Mouse (Mus musculus) ZHBTc4 (cell line): ENCODE results near the gene L3mbtl2.
A peak's percentile ranks its signal among the peaks of the same experiment; 100 is the strongest.
"Not testable (repeated sequence)": the region's sequence is repeated elsewhere in the genome, so short reads cannot be mapped to it uniquely, and the experiment has no call there.

ENCODE experiments used
- DNase-seq: peaks from one replicate; pipeline ENCODE4 v3.0.0-alpha.2; 2011; ENCODE audit warnings: low read depth, low spot score

Gene L3mbtl2

DNA sequence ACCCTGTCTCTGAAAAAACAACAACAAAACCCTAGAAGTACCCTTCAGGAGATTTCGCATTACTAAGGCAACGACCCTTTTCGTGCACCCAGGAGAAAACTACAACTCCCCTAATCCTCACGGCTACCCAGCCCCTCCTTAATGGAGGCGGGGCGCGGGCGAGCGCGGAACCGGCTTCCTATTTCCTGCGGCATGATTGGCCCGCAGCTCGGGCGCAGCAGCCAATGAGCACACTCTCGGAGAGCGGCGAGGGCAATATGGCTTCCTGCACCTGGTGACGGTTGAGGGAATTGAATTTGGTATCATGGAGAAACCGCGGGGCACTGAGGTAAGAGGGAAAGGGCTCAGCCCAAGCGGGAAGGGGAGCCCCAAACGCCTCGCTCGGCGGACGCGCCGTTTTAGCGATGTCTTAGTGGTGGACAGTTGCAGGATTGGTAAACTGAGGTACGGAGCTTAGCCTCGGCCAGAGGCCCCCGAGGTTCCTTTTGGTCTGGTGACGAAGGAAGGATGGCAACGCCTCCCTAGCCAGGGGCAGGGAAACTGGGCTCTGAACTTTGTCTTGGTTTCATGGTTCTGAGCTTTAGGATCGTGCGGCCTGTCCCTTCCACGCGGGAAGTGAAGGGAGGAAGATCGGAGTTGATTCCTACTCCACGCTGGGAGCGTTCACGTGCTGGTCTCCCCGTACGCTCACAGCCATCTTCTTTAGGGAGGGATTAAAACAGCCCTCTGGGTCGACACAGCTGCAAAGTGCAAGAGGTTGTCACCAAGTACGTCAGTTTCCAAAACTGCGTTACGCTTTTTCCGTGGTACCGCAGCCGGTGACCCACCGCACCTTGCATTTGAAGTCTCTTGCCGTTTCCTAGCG is at the start of gene L3mbtl2:
Gene L3mbtl2 (plus strand): TSS at position 193 of the 865 bp plus-strand sequence.
- peak; percentile 97 for DNase-seq

DNA sequence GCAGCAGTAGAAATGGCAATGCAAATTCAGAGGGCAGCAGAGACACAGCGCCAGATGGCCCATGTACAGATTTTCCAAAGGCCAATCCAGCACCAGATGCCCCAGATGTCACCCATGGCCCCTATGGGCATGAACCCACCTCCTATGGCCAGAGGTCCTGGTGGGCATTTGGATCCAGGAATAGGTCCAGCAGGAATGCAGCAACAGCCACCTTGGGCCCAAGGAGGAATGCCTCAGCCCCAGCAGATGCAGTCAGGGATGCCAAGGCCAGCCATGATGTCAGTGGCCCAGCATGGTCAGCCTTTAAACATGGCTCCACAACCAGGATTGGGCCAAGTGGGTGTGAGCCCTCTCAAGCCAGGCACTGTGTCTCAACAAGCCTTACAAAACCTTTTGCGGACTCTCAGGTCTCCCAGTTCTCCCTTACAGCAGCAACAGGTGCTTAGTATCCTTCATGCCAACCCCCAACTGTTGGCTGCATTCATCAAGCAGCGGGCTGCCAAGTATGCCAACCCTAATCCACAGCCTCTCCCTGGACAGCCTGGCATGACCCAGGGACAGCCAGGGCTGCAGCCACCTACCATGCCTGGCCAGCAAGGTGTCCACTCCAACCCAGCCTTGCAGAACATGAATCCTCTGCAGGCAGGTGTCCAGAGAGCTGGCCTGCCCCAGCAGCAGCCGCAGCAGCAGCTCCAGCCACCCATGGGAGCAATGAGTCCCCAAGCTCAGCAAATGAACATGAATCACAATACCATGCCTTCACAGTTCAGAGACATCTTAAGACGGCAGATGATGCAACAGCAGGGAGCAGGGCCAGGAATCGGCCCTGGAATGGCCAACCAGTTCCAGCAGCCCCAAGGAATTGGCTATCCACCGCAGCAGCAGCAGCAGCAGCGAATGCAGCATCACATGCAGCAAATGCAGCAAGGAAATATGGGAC is 13.9 kb upstream of the L3mbtl2 start:
- DNase-seq = no peak

DNA sequence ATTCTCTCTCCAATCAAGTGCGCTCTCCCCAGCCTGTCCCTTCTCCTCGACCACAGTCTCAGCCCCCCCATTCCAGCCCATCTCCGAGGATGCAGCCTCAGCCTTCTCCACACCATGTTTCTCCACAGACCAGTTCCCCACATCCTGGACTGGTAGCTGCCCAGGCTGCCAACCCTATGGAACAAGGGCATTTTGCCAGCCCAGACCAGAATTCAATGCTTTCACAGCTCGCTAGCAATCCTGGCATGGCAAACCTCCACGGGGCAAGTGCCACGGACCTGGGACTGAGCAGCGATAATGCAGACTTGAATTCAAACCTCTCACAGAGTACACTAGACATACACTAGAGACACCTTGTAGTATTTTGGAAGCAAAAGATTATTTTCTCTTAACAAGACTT is 13.1 kb upstream of the L3mbtl2 start:
- DNase-seq = no peak

DNA sequence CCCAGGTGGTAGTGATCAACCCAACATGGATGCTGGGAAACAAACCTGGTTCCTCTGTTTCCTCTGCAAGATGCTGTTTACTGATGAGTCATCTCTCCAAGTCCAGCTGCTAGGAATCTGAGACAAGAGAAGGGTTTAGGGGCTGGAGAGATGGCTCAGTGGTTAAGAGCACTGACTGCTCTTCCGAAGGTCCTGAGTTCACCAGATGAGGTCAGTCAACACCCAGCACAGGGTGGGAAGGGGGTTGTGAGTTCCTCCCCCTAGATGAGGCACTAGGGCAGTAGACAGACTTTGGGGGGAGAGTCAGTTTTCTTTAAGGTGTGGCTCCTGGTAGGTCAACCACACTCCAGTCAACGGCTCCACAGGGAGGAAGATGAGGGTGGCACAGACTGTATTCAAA is 2.0 kb upstream of the L3mbtl2 start:
- DNase-seq = peak; percentile 19

DNA sequence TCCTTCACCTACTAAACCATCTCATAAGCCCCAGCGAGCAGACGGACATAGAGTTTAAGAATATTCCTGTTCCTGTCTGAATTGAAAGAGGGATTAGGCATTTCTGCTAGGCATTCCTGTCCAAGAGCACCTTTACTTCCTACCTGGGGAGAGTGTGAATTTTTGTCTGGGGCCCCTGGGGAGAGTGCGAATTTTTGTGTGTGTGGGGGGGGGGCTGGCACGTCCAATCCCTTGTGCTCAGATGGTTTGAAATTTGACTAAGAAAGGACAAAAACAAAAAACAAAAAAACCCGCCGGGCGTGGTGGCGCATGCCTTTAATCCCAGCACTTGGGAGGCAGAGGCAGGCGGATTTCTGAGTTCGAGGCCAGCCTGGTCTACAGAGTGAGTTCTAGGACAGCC is 408 bp upstream of the L3mbtl2 start:
- peak; percentile 84 for DNase-seq

DNA sequence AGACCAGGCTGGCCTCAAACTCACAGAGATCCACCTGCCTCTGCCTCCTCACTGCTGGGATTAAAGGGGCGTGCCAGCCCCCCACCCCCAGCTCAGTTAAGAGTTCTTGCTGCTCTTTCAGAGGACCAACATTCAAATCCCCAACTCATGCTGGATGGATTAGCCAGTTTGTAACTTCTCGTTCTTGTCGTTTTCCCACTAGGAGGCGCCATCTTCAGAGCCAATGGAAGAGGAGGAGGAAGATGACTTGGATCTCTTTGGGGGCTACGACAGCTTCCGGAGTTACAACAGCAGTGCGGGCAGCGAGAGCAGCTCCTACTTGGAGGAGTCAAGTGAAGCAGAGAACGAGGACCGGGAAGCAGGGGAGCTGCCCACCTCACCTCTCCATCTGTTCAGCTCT is 3.3 kb downstream of the L3mbtl2 start:
- peak; percentile 74 for DNase-seq

DNA sequence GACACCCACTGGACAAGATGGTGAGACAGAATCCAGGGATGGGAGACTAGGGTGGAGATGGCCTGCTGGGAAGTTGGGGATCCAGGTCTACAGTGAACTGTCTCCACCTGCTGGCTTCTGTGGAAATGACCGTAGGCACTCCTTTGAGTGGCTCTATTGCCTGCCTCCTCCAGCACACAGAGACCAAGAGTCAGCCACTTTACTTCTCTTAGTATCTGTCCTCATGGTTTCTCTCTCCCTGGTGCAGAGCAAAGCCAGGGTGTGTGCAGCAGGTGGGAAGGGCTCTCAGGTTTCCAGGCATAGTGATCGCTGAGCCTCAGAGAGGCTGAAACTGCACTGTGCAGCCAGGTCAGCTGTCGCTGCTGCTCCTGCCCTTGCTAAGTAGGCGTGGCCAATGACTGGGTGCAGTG is 6.5 kb downstream of the L3mbtl2 start:
- DNase-seq = peak; percentile 82

DNA sequence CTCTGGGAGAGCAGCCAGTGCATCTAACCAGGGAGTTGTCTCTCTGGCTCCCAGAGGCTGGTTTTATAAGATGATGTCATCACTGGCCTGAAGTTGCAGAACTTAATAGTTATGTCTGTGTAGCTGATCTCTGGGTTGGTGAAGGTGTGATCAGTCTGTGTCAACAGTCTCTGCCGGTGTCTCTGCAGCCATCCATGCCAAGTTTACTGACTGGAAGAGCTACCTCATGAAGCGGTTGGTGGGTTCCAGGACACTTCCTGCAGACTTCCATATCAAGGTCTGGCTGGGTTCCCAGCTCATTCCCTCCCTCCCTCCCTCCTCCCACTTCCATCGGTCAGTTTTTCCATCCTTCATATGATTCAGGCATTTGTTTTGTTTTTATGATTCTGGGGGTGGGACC is 12.9 kb downstream of the L3mbtl2 start:
- no peak for DNase-seq

DNA sequence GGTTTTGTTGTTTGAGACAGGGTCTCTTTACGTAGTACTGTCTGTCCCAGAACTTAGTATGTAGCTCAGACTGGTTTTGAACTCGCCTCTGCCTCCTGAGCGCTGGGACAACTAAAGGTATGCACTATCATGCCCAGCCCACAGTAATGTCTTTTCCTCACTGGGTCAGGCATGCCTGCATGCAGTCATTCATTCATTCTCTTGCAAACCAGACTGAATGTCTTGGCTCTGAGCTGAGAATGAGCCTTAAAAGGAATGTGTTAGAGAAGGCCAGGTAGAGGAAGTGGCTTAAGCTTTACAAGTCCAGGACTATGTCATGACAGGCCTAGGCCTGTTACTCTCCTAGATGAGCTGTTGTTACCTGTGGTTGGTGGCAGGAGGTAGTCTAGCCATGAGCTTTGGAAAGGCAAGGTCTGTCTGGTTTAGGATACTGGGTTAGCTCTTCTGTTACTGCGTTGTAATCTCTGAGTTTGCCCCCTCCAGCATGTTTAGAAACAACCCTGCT is 16.7 kb downstream of the L3mbtl2 start:
- peak; percentile 50 for DNase-seq

DNA sequence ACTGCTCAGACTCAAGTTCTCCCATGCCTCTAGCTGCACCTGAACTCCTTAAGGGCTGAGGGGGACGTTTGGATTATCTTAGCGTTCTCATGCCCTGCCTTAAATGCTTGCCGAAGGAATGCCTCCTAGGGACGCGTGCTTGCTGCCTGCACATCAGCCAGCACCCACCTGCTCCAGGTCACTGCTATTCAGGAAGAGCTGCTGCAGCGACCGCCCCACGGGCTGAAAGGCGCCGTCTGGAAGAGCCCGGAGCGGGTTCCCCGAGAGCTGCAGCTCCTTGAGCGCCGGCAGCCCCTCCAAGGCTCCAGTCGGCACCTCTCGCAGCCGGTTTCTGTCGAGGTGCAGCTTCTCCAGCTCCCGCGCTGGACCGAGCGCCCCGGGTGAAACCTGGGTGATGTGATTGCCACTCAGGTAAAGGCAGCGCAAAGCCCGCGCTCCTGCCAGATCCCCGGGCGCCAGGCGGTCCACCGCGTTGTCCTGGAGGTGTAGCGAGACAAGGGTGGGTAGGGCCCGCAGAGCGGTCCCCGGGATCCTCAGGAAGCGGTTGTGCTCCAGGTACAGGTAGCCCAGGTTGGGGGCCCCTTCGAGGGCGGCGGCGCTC is 29.8 kb downstream of the L3mbtl2 start:
- DNase-seq = peak; percentile 63

DNA sequence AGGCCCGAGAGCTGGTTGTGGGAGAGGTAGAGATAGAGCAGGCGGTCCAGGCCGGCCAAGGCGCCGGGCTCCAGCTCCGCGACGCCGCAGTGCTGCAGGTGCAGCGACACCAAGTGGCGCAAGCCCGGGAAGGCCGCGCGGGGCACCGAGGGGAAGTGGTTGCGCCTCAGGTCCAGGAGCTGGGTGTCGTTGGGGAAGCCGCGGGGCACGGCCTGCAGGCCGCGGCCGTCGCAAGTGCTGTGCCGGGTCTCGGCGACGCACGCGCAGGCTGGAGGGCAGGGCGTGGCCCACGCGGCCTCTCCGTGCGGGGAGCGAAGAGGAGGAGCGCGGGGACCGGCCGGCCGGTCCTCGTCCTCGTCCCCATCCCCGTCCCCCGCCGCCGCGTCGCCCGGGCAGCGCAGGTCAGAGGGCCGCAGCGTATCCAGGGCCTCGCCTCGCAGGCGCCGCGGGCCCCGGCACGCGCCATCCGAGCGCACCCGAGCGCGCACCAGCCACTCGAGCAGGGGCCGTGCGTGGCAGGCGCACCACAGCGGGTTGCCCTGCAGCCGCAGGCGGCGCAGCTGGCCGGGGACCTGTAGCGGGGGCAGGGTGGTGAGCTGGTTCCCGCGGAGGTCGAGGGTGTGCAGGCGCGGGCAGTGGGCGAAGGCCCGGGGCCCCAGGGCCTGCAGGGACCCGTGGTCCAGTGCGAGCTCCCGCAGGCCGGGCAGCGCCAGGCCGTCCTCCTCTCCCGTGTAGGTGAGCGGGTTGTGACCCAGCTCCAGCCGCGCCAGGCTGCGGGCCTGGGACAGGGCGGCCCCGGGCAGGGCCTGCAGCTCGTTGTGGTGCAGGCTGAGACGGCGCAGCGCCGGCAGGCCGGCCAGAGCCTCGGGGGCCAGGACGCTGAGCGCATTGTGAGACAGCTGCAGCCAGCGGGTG is 30.5 kb downstream of the L3mbtl2 start:
- peak; percentile 93 for DNase-seq

DNA sequence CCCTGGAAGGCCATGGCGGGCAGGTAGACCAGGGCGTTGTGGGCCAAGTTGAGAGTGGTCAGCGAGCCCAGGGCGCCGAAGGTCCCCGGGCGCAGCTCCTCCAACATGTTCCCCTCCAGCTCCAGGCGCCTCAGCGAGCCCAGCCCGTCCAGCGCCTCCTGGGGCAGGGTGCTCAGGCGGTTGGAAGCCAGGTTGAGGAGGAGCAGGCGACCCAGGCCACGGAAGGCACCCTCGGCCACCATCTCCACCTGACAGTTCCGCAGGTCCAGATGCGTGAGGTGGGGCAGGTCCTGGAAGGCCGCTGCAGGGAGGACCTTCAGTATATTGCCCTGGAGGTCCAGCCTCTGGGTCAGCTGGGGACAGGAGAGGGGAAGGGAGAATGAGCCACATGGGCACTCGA is 31.2 kb downstream of the L3mbtl2 start:
- DNase-seq = no peak

DNA sequence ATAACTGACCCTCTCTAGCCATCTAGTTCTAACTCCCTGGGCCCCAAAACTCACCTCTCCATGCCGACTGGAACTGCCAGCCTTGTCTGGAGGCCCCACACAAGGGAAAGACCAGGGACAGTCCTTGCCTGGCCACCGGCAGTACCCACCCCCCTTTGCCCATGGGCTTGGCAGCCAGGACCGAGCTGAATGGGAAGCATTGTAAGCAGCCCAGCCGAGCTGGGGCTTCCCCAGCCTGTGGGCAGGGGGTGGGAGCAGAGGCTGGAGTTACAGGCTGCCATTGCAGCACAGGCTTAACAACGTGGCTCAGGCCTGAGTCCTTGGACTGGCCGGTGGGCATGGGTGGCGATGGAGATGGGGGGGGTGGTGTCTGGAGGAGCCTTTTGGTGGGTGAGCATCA is 33.5 kb downstream of the L3mbtl2 start, which contains the start of gene Chadl:
Gene Chadl (minus strand): TSS at position 113 of the 400 bp plus-strand sequence.
- no peak for DNase-seq

DNA sequence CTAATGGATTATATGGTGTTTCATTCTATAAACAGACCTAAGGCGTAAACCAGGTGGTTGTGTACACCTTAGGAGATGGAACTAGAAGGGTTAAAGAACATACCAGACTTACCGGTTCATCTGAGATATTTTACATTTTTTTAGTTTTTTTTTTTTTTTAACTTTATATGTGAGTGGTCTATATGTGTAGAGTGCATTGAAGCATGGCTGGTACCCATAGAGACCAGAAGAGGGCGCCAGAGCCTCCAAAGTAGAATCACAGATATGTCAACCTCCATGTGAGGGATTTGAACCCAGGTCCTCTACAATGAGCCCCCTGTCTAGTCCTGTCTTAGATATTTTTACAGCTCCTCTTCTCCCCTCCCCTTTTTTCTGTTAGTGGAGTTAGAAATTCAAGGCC is 34.2 kb downstream of the L3mbtl2 start:
- DNase-seq = peak; percentile 83

DNA sequence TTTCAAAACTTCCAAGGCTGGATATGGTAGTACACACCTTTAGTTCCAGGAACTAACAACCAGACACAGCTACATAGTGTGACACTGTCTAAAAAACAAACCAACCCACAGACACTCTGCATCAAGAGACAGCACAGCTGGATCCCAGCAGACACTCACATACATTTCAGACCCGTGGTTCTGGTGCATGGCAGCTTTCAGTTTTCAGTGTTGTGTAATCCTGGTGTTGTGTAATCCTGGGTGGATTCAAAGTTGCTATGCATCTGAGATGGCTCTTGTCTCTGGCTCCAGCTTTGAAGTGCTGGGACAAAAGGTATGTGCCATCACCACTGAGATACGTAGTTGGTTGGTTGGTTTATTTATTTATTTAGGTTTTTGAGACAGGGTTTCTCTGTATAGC is 34.8 kb downstream of the L3mbtl2 start:
- DNase-seq = no peak

DNA sequence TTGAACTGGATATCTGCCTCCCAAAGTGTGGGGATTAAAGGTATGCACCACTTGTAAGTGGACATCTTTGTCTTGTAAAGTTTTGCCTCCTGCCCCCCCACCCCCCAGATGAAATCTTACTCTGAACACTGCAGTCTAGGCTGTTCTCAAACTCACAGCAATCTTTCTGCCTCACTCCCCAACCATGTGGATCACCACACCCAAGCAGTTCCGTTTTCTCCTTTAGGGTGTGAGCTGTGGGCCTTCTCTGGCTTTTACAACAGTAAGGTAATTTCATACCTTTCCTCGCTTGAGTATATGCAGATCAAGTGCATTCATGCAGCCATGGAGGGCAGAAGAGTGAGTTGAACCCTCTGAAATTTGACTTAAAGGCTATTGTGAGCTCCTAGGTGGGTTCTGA is 36.5 kb downstream of the L3mbtl2 start:
- peak; percentile 86 for DNase-seq

DNA sequence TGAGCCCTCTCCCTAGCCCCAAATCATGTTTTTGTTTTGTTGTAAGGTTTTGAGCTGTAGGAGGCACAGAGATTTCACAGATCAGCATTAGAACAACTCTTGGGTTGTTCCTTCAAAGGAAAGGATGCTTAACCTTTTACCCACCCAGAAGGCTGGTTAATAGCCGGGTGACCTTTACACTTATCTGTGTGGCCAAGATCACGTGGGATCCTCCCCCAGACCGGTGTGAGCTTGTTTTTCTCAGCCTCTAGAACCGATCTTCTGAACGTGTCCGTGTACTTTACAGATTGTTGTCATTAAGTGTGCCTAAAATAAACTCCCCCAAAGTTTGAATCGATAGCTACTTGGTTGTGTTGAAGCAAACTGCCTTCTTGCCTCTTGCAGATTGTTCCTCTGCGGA is 36.9 kb downstream of the L3mbtl2 start:
- peak; percentile 93 for DNase-seq

DNA sequence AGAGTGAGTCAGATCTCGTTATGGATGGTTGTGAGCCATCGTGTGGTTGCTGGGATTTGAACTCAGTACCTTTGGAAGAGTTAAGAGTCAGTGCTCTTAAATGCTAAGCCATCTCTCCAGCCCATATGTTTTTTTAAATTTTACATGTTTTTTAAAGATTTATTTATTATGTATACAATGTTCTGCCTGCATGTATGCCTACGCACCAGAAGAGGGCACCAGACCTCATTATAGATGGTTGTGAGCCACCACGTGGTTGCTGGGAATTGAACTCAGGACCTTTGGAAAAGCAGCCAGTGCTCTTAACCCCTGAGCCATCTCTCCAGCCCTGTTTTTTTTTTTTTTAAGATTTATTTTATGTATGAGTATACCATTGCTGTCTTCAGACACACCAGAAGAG is 37.7 kb downstream of the L3mbtl2 start:
- DNase-seq = not testable (repeated sequence)

DNA sequence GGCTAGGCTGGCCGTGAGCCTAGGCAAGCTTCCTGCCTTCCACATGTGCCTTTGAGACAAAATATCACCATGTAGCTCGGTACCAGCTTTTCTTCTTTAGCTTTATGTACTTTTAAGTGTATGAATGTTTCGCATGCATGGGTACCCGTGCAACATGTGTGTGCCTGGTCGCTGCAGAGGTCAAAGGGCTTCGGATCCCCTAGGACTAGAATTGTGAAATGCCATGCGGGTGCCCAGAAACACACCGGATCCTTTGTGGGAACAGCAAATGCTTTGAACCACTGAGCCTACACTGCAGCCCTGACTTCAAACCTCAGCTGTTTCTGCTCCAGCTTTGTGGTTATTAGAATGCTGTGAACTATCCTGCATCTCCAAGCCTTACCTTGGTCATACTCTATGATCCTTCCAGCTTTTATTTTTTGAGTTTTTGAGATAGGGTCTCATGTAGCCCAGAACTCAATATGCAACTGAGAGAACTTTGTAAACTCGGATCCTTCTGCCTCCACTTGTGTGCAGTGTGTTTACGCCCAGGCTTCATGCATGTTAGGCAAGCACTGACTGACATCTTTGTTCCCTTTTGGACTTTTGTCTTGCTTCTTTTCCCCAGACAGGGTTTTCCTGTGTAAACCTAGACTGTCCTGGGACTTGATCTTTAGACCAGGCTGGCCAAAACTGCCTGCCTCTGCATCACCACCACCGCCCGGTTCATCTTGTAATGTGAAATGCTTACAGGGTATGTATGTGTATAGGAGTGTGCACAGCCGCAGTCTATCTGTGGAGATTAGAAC is 38.8 kb downstream of the L3mbtl2 start:
- DNase-seq = no peak

DNA sequence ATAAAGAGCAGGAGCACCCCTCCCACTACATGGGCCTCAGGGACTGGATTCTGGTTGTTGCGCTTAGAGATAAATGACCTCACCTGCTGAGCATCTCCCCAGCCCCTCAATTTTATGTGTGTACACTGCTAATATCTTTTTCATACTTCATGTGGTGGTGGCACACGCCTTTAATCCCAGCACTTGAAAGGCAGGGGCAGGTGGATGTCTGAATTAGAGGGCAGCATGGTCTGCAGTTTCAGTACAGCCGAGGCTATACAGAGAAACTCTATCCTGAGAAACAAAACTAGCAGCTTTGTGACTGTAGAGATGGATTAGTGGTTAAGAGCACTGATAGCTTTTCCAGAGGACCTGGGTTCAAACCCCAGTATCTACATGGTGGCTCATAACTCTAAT is 39.4 kb downstream of the L3mbtl2 start:
- no peak for DNase-seq
